Mouse (Mus musculus) olfactory bulb, adult 2 months (tissue): Measurements from ENCODE around the gene Cercam. TPM values are rescaled to one million over a fixed set of nuclear protein-coding genes. Genes with fewer than 3 reads are reported as not detected.

Experiments used
- H3K27ac ChIP-seq: fragments of 200-500 bp; 2 replicates; pipeline ENCODE4 v1.5.1; 2012; ENCODE audit warnings: low read depth, low read length; ENCODE audit not compliant: insufficient read depth
- H3K4me1 ChIP-seq: fragments of 200-500 bp; 2 replicates; pipeline ENCODE4 v1.6.1; 2012; ENCODE audit warnings: low read length; ENCODE audit not compliant: control insufficient read depth, insufficient read depth
- H3K4me3 ChIP-seq: fragments of 200-500 bp; 2 replicates; pipeline ENCODE4 v1.5.1; 2012; ENCODE audit warnings: mild to moderate bottlenecking, low read depth, low read length, moderate library complexity; ENCODE audit not compliant: insufficient read depth
- CTCF ChIP-seq: fragments of 200-500 bp; IDR thresholded peaks from 2 replicates; pipeline ENCODE4 v1.5.1; 2012; ENCODE audit warnings: low read depth, mild to moderate bottlenecking, low read length, moderate library complexity; ENCODE audit not compliant: insufficient read depth
- POLR2A ChIP-seq: fragments of 200-500 bp; IDR thresholded peaks from 2 replicates; pipeline ENCODE4 v1.6.1; 2012; ENCODE audit warnings: mild to moderate bottlenecking, low read depth, low read length, moderate library complexity; ENCODE audit not compliant: insufficient read depth
- WGBS: fragments of 180-500 bp; shearing (Covaris S2); methylation state at CpG from one replicate; pipeline ENCODE4 v1.1.7; 2018; 5-methylcytosine and 5-hydroxymethylcytosine counted together
- polyA plus RNA-seq: library from polyadenylated mRNA; stranded (reverse); fragments of >200 nt; gene quantifications from 2 replicates; pipeline ENCODE4 v1.2.4, GENCODE M21; 2012; ENCODE audit warnings: low replicate concordance; ENCODE audit not compliant: missing spikeins, insufficient read depth, insufficient read length

Gene Cercam
- polyA plus RNA-seq, result not detected in 2 replicates

DNA sequence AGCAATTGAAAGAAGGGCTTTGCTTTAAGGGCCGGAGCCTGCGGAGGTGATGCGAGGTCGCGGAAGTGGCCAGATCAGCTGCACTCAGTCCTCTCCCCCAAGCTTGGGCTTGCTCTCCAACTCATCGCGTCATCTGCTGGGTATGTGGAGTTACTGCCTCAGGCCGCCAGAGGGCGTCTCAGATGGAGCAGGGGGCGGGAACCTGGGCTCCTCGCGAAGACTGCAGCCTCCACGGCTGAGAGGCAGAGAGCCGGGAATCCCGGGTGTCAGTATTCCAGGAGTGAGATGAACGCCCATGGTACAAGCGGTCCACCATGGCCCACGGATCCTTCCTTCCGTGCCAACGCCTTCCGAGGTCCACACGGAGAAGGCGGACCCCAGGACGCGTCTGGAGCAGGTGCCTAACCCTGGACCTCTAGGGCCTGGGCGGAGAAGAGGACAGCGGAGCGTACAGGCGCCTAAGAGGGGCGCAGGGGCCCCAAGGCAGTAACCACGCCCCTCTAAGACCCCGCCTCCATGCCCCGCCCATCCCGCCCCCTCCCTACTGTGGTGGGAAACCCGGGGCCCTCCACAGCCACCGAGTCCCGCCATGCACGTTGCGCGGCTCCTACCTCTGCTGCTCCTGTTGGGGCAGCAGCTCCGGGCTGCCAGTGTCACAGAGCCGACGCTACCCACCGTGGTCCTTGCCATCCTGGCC lies at the start of gene Cercam:
Gene Cercam (plus strand): TSS at position 216 of the 697 bp plus-strand sequence.
- Histone ChIP-seq H3K27ac (0 out of 2 replicates have a peak within 1 kb of the TSS, but pooled peaks have one; percentile 29), H3K4me1 (peaks cover 15% of the 10 kb centered on the region), H3K4me3 (peak within 1 kb of the TSS; percentile 73)
- under 1% methylated on average over 44 of the region's 44 CpGs for WGBS
- peak; percentile 85 for TF ChIP-seq CTCF
- peak; percentile 19; the same call in 1 of the 2 replicates for TF ChIP-seq POLR2A

DNA sequence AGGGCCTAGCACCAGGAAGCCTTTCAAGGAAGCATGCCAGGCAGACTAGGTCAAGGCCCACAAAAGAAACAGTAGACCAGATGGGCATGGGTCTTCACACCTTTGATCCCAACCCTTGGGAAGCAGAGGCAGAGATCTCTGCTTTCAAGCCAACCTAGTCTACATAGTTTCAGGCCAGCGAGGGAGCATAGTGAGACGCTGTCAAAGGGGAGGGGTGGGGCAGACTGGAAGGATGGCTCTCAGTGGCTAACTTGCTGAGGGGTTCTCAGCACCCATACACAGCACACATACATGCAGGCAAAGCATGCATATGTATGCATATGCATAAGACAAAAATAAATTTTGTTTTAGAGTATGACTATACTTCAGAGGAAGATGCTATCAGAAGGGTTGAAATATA lies 49.6 kb upstream of the Cercam start:
- no peak for TF ChIP-seq CTCF
- no peak for TF ChIP-seq POLR2A
- Histone ChIP-seq H3K4me1 (peaks cover 12% of the 10 kb centered on the region), H3K27ac (no peak overlapping the region), H3K4me3 (no peak overlapping the region)
- WGBS, result 17% methylated on average over 2 of the region's 2 CpGs

DNA sequence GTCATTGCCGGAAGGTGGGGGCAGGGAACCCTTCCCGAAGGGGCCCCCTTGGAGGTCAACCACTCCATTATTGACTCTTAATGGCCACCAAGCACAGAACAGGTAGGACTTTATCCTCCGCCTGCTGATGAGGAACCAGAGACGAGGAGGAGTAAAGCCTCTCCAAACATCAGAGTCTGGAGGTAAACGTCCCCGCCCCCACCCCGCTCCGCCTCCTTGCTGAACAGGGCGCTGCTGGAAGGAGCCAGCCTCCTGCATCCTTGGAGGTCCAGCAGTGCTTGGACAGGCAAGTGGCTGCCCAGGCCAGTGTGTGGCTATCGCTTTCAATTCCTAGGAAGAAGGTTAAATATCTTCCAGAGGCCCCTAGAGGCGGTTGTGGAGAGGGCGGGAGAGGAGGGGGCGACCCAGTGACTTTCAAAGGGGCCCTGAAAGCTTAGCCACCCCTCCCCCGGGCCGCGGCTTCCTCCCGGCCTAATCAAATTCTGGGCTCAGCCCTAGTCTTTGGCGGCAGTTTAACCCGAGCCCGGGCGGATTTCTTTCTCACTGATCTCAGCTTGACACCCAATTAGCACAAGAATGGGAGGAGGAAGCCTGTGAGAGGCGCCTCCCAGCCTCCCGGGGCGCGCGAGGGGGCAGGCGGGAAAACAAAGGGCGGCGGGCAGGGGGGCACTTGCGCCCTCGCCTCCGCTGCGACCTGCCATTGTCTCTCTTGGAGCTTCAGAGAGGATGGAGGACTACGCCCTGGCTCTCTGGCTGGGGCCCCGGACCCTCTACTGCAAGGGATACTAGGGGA lies 48.7 kb upstream of the Cercam start, which contains the start of gene Urm1:
Gene Urm1 (plus strand): TSS at position 51 of the 793 bp plus-strand sequence.
- TF ChIP-seq POLR2A (peak; percentile 25; the same call in 1 of the 2 replicates), CTCF (no peak)
- Histone ChIP-seq H3K4me1 (peaks cover 12% of the 10 kb centered on the region), H3K27ac (peak within 1 kb of the TSS; percentile 78), H3K4me3 (peak within 1 kb of the TSS; percentile 51)
- WGBS, result under 1% methylated on average over 35 of the region's 35 CpGs

DNA sequence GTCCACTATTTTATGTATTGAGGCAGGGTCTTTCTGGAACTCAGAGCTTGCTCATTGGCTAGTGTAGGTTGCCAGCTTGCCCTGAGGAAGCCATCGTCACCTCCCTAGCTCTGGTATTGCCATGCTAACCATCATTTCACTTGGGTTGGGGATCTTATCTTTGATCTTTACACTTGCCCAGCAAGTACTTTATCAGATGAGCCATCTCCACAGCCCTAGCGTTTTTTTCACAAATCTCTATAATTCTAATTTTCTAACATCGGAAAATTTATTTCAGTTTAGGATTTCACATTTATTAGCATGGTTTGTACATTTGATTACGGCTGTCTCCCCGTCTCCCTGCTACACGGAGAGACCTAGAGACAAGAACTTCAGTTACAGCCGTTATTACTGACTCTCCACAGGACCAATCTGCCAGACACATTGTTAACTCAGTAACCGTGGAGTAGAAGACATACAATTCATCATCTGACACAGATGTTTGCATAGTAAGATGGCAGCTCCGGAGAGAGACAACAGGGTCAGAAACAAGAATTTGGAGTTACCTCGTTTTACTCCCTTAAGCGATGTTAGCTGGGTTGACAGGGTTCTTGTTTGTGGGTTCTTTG lies 42.5 kb upstream of the Cercam start:
- TF ChIP-seq CTCF (no peak), POLR2A (no peak)

DNA sequence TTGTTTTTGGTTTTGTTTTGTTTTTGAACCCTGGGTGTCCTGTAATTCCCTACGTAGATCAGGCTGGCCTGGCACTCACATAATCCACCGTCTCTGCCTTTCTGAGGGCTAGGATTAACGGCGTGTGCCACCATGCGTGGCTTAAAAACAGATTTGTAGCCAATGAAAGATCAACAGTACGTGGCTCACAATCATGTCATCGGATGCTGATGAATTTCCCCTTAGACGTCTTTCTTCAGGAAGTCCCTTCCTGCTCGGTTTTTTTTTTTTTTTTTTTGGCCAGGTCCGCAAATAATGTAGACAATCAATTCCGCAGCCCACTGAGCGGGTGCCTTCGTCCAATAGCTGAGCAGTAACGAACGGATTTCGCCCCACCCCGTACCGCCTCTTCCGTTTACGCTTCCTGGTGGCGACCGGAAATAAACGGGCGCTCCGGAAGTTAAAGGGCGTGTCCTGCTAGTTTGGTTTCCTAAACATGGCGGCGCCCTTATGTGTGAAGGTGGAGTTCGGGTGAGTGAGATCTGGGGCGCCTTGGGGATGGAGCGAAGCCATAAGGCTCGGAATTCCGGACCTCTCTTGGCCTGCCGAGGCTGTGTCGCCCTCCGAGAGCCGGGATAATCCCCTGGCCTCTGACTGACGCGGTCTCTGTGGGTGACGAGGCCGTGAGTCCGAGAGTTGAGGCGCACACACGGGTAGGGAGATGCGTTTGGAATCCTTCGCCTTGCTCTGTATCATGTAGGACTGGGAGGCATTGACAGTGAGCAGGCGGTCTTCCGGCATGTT lies 41.8 kb upstream of the Cercam start:
- no peak for TF ChIP-seq POLR2A
- no peak for TF ChIP-seq CTCF
- Histone ChIP-seq H3K4me3 (peak overlapping the region; percentile 65), H3K4me1 (no peaks in the 10 kb centered on the region), H3K27ac (peak overlapping the region; percentile 93)
- WGBS, result 0% methylated on average over 48 of the region's 48 CpGs

More for the DNA sequence above, 42.5 kb upstream of the Cercam start:
- peak overlapping the region; percentile 93 for H3K27ac ChIP-seq
- H3K4me3 ChIP-seq, result peak overlapping the region; percentile 55
- H3K4me1 ChIP-seq, result no peaks in the 10 kb centered on the region
- WGBS, result 6% methylated on average over 11 of the region's 11 CpGs

DNA sequence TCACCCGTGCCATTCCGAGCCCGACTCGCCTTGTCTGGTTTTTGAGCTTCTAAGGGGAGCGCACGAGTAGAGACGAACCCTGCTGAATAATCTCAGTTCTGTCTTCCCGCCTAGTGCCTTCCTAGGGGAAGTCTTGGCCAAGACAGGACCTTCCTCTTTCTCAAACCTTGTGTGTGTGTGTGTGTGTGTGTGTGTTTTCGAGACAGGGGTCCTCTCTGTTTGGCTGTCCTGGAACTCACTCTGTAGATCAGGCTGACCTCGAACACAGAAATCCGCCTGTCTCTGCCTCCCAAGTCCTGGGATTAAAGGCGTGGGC lies 41.3 kb upstream of the Cercam start:
- TF ChIP-seq CTCF (no peak), POLR2A (no peak)
- WGBS, result 3% methylated on average over 12 of the region's 12 CpGs
- peak overlapping the region; percentile 65 for H3K4me3 ChIP-seq
- no peaks in the 10 kb centered on the region for H3K4me1 ChIP-seq
- H3K27ac ChIP-seq, result peak overlapping the region; percentile 1; the same call in 1 of the 2 replicates

DNA sequence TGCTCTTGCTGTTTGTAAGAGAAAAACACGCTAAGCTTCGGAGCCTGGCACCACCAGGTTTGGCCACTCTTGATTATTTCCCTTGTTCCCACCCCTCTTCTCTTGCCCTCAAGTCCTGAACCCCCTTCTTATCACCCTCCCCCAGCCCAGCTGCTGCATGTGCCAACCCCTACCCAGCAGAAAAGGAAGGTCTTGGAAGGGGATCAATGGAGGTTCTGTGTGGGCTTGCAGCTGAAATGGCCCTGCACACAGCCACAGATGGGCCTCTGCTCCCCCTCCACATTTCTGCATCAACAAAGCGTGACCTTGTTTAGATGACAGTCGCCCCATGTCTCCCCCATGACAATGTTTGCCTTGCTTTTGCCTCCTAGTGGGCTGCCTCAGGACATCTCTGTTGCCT lies 37.9 kb upstream of the Cercam start:
- H3K4me3 ChIP-seq, result no peak overlapping the region
- 71% methylated on average over 4 of the region's 4 CpGs for WGBS
- no peak overlapping the region for H3K27ac ChIP-seq
- TF ChIP-seq CTCF (no peak), POLR2A (no peak)
- H3K4me1 ChIP-seq, result no peaks in the 10 kb centered on the region; the same call in 1 of the 2 replicates

DNA sequence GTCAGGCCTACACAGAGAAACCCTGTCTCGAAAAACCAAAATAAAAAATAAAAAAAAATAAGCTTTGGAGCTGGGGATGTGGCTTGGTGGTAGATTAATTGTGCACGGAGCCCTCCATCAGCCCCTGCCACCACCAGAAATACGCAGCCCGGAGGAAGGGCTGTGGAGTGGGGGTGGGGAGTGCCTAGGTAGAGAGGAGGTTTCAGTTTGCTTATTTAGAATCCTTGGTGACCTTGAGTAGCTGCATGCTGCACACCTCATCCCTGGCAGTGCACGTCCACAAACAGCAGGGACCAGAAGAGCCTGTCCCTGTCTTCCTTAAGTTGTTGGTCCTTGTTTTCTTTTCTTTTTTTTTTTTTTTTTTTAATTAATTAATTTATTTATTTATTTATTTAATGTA lies 35.2 kb upstream of the Cercam start:
- Histone ChIP-seq H3K4me1 (no peaks in the 10 kb centered on the region; the same call in 1 of the 2 replicates), H3K27ac (no peak overlapping the region), H3K4me3 (no peak overlapping the region)
- WGBS, result 96% methylated on average over 5 of the region's 5 CpGs
- TF ChIP-seq POLR2A, result no peak
- TF ChIP-seq CTCF, result no peak
